25 mouse cellular contexts compared by ENCODE assay signal in genomic region chrX:52932161-52932560, GRCm38 (mm10). TPM values are rescaled to one million over a fixed set of nuclear protein-coding genes. Genes with fewer than 3 reads are reported as not detected.
DNase-seq lines count a peak whose midpoint lies in the region; ATAC-seq and TF ChIP-seq lines count a peak whose summit lies in the region.
"Had no signal": no experiment of that assay in that cellular context is flagged by ENCODE, and none has a peak within 500 bp of the region (broad histone marks: within the 10 kb centered on the region; RNA-seq: fewer than 3 reads in every experiment).

No protein-coding gene starts in this region.

- TF ChIP-seq CTCF in CH12.LX (conservative IDR thresholded peaks at IDR 0.05 in 1 of 2, IDR thresholded peaks at IDR 0.05 in 1 of 2; ENCODE audit: low read depth in 2 of 2, low read length in 2 of 2), result no peak

- H3K27me3 ChIP-seq in liver, embryonic 16.5 days (ENCODE audit: control insufficient read depth, insufficient read depth, low read depth, low read length), result no peaks in the 10 kb centered on the region
- no peaks in the 10 kb centered on the region for H3K27me3 ChIP-seq in liver, embryonic 12.5 days (replicated peaks)
- no peaks in the 10 kb centered on the region for H3K27me3 ChIP-seq in CH12.LX (replicated peaks)
- H3K27me3 ChIP-seq: embryonic facial prominence, embryonic 13.5 days; embryonic facial prominence, embryonic 15.5 days; forebrain, embryonic 12.5 days had no signal

- no peaks in the 10 kb centered on the region for H3K9me3 ChIP-seq in liver, embryonic 16.5 days (replicated peaks; ENCODE audit: control insufficient read depth, low read length)
- no peaks in the 10 kb centered on the region for H3K9me3 ChIP-seq in liver, embryonic 12.5 days (replicated peaks)
- no peaks in the 10 kb centered on the region for H3K9me3 ChIP-seq in CH12.LX (replicated peaks; ENCODE audit: low read length)
- H3K9me3 ChIP-seq: embryonic facial prominence, embryonic 13.5 days; embryonic facial prominence, embryonic 15.5 days; forebrain, embryonic 10.5 days; forebrain, embryonic 12.5 days; G1E had no signal

- WGBS in liver, embryonic 16.5 days (ENCODE audit: insufficient replicate concordance), result 71% methylated on average over 1 of the region's 1 CpGs
- WGBS in liver, embryonic 12.5 days (ENCODE audit: insufficient replicate concordance), result 75% methylated on average over 1 of the region's 1 CpGs

- no peak overlapping the region for H3K4me2 ChIP-seq in liver, embryonic 16.5 days (ENCODE audit: low read depth, low read length)
- H3K4me2 ChIP-seq in liver, embryonic 12.5 days, result no peak overlapping the region
- H3K4me2 ChIP-seq in CH12.LX (ENCODE audit: insufficient read depth, low read depth, poor library complexity, severe bottlenecking), result no peak overlapping the region
- H3K4me2 ChIP-seq: embryonic facial prominence, embryonic 13.5 days; embryonic facial prominence, embryonic 15.5 days; forebrain, embryonic 12.5 days had no signal

- no peak for TF ChIP-seq RAD21 in CH12.LX (IDR thresholded peaks at IDR 0.05; ENCODE audit: low read depth, low read length)

- DNase-seq in CH12.LX (ENCODE audit: extremely low read depth) (no peak), adipocyte (ENCODE audit: low spot score) (peak; percentile 9)
- no peak for DNase-seq in lung, postnatal 25 days (ENCODE audit: low spot score)
- DNase-seq: adrenal gland, adult 2 months; adrenal gland, postnatal 10 days; adrenal gland, postnatal 25 days; cerebellum, adult 11 months; cerebellum, adult 18-20 months; cerebellum, adult 8-10 months; cerebellum, adult 9-11 months; cerebellum, postnatal 14 days; cerebellum, postnatal 36 days; embryo, embryonic 11 days had no signal

- H3K4me3 ChIP-seq in liver, embryonic 16.5 days (ENCODE audit: low read depth, low read length), result no peak overlapping the region
- no peak overlapping the region for H3K4me3 ChIP-seq in liver, embryonic 12.5 days
- H3K4me3 ChIP-seq in CH12.LX (replicated peaks in 1 of 3; ENCODE audit: low read depth in 2 of 3, low read length in 2 of 3, poor library complexity in 1 of 3), result no peak overlapping the region
- H3K4me3 ChIP-seq: embryonic facial prominence, embryonic 13.5 days; embryonic facial prominence, embryonic 15.5 days; erythroblast, embryonic 14.5 days; forebrain, embryonic 10.5 days; forebrain, embryonic 12.5 days had no signal

- peaks cover 2% of the 10 kb centered on the region; the same call in 1 of the 2 replicates for H3K79me2 ChIP-seq in CH12.LX (replicated peaks; ENCODE audit: control insufficient read depth, extremely low read depth, insufficient read depth, poor library complexity, severe bottlenecking)

- no peak overlapping the region for H3K9ac ChIP-seq in liver, embryonic 16.5 days (ENCODE audit: low read depth, low read length)
- no peak overlapping the region for H3K9ac ChIP-seq in liver, embryonic 12.5 days
- H3K9ac ChIP-seq in CH12.LX (ENCODE audit: insufficient read depth, low read depth), result no peak overlapping the region
- H3K9ac ChIP-seq: embryonic facial prominence, embryonic 13.5 days; embryonic facial prominence, embryonic 15.5 days; forebrain, embryonic 12.5 days had no signal

- in situ Hi-C loops in CH12.LX (cut with MboI; ENCODE audit: low pct_ligation_motif_present, low pct_unique_long_range_greater_than_20kb, low sequenced_read_pairs), result no loop called here

- no peaks in the 10 kb centered on the region for H3K36me3 ChIP-seq in liver, embryonic 16.5 days (ENCODE audit: control insufficient read depth, insufficient read depth)
- H3K36me3 ChIP-seq in liver, embryonic 12.5 days, result no peaks in the 10 kb centered on the region
- peaks cover 2 to 17% of the 10 kb centered on the region in 2 experiments for H3K36me3 ChIP-seq in CH12.LX (replicated peaks in 1 of 2; ENCODE audit: control insufficient read depth in 1 of 2, insufficient read depth in 1 of 2, low read length in 1 of 2)
- H3K36me3 ChIP-seq: embryonic facial prominence, embryonic 13.5 days; embryonic facial prominence, embryonic 15.5 days; forebrain, embryonic 12.5 days had no signal

- dilution Hi-C loops in CH12.LX (cut with MboI; ENCODE audit: extremely low pct_ligation_motif_present, extremely low pct_unique_long_range_greater_than_20kb, low sequenced_read_pairs), result no loop called here

- H3K27ac ChIP-seq in liver, embryonic 16.5 days (ENCODE audit: low read length), result no peak overlapping the region
- no peak overlapping the region for H3K27ac ChIP-seq in liver, embryonic 12.5 days
- no peak overlapping the region for H3K27ac ChIP-seq in CH12.LX (ENCODE audit: insufficient read depth, low read depth)
- H3K27ac ChIP-seq: embryonic facial prominence, embryonic 13.5 days; embryonic facial prominence, embryonic 15.5 days; forebrain, embryonic 10.5 days; forebrain, embryonic 12.5 days had no signal

- no peak for TF ChIP-seq EP300 in CH12.LX (IDR thresholded peaks at IDR 0.05; ENCODE audit: low read length)

- no peaks in the 10 kb centered on the region for H3K4me1 ChIP-seq in liver, embryonic 16.5 days (ENCODE audit: control insufficient read depth, low read depth, low read length)
- no peaks in the 10 kb centered on the region for H3K4me1 ChIP-seq in liver, embryonic 12.5 days
- peaks cover 2 to 15% of the 10 kb centered on the region in 2 experiments; a peak in 3 of 4 replicates for H3K4me1 ChIP-seq in CH12.LX (ENCODE audit: control insufficient read depth in 1 of 2, insufficient read depth in 2 of 2)
- H3K4me1 ChIP-seq: embryonic facial prominence, embryonic 13.5 days; embryonic facial prominence, embryonic 15.5 days; forebrain, embryonic 10.5 days; forebrain, embryonic 12.5 days had no signal

- TF ChIP-seq POLR2A in CH12.LX (IDR thresholded peaks at IDR 0.05; ENCODE audit: low read depth, low read length), result no peak

- ATAC-seq in liver, embryonic 16.5 days (ENCODE audit: low read depth), result 0 out of 2 replicates have a peak, but pooled peaks have one; percentile 41
- no peak for ATAC-seq in liver, embryonic 12.5 days
- ATAC-seq: activated CD4-positive, CD25-positive, alpha-beta regulatory T cell, adult 4 months; forebrain, embryonic 14.5 days; forebrain, embryonic 16.5 days; Patski had no signal

TF ChIP-seq in CH12.LX, 34 proteins besides CTCF, POLR2A, EP300 and RAD21:
- TF ChIP-seq MEF2A (IDR thresholded peaks at IDR 0.05; ENCODE audit: borderline replicate concordance, low read depth, low read length), result peak; percentile 37; the same call in 1 of the 2 replicates
- TF ChIP-seq ELF1 (IDR thresholded peaks at IDR 0.05; ENCODE audit: low read depth, low read length), result no peak

RNA-seq across cellular contexts. Expression of gene Phf6, which starts 20.1 kb away (rescaled TPM):
- 8.4 and 8.8 TPM in 2 replicates for polyA plus RNA-seq in liver, embryonic 16.5 days (2015; fragmentation: Nextera tagmentation; extraction: Ambion mirVana)
- polyA plus RNA-seq in liver, embryonic 12.5 days (2016; fragmentation: Nextera tagmentation; extraction: Ambion mirVana), result 17.9 and 18.5 TPM in 2 replicates
- total RNA-seq in CH12.LX (2012; rRNA removed) (19.8 and 22.0 TPM in 2 replicates), CH12.LX (2014; rRNA removed) (59.7 and 67.0 TPM in 2 replicates)
- polyA plus RNA-seq in CH12.LX (2012; ENCODE audit: insufficient read length, low read depth), result 27.1 and 29.4 TPM in 2 replicates

RNA-seq across cellular contexts. Expression of gene Hprt, which starts 55.8 kb away (rescaled TPM):
- 134 and 173 TPM in 2 replicates for polyA plus RNA-seq in liver, embryonic 16.5 days (2015; fragmentation: Nextera tagmentation; extraction: Ambion mirVana)
- 236 and 238 TPM in 2 replicates for polyA plus RNA-seq in liver, embryonic 12.5 days (2016; fragmentation: Nextera tagmentation; extraction: Ambion mirVana)
- 200 and 212 TPM in 2 replicates for total RNA-seq in CH12.LX (2012; rRNA removed)
- total RNA-seq in CH12.LX (2014; rRNA removed), result 525 and 564 TPM in 2 replicates
- polyA plus RNA-seq in CH12.LX (2012; ENCODE audit: insufficient read length, low read depth), result 355 and 382 TPM in 2 replicates
